Mouse (Mus musculus): ENCODE data around the gene Trio. TPM values are rescaled to one million over a fixed set of nuclear protein-coding genes. Genes with fewer than 3 reads are reported as not detected.

Gene Trio
- polyA plus RNA-seq, 1 experiment from 2014 or later, result 37.5 TPM

- peaks cover 39% of the 10 kb centered on the region for H3K36me3 ChIP-seq (ENCODE audit: control insufficient read depth, insufficient read depth, low read length)
- no peaks in the 10 kb centered on the region for H3K9me3 ChIP-seq (replicated peaks; ENCODE audit: control insufficient read depth, low read length, poor library complexity, severe bottlenecking)
- H3K9ac ChIP-seq (ENCODE audit: low read depth, low read length), result no peak overlapping the region
- H3K4me2 ChIP-seq (ENCODE audit: low read length), result no peak overlapping the region
- no peaks in the 10 kb centered on the region for H3K4me1 ChIP-seq (ENCODE audit: control insufficient read depth, insufficient read depth, low read length)
- ATAC-seq, result no peak
- no peaks in the 10 kb centered on the region for H3K27me3 ChIP-seq (ENCODE audit: control insufficient read depth, insufficient read depth, low read depth, low read length)
- WGBS, result 78% methylated on average over 10 of the region's 10 CpGs
- H3K27ac ChIP-seq (ENCODE audit: low read length), result no peak overlapping the region
- H3K4me3 ChIP-seq (ENCODE audit: low read depth, low read length), result no peak overlapping the region
These were observed 208.6 kb downstream of the Trio start for GRCm38 (mm10) chr15:27817096-27817495.

GRCm38 (mm10) chr15:27814677-27815391 is 210.8 kb downstream of the Trio start:
- H3K9ac ChIP-seq (ENCODE audit: low read depth, low read length), result no peak overlapping the region
- H3K4me1 ChIP-seq (ENCODE audit: control insufficient read depth, insufficient read depth, low read length), result peaks cover 8% of the 10 kb centered on the region; the same call in 1 of the 2 replicates
- ATAC-seq, result no peak
- H3K9me3 ChIP-seq (replicated peaks; ENCODE audit: control insufficient read depth, low read length, poor library complexity, severe bottlenecking), result no peaks in the 10 kb centered on the region
- WGBS, result 68% methylated on average over 6 of the region's 6 CpGs
- H3K4me2 ChIP-seq (ENCODE audit: low read length), result no peak overlapping the region
- H3K27me3 ChIP-seq (ENCODE audit: control insufficient read depth, insufficient read depth, low read depth, low read length), result no peaks in the 10 kb centered on the region
- no peak overlapping the region for H3K27ac ChIP-seq (ENCODE audit: low read length)
- peaks cover 39% of the 10 kb centered on the region for H3K36me3 ChIP-seq (ENCODE audit: control insufficient read depth, insufficient read depth, low read length)
- H3K4me3 ChIP-seq (ENCODE audit: low read depth, low read length), result no peak overlapping the region

GRCm38 (mm10) chr15:27810793-27811488 is 214.7 kb downstream of the Trio start:
- WGBS, result 33% methylated on average over 12 of the region's 12 CpGs
- Histone ChIP-seq H3K4me2 (ENCODE audit: low read length) (no peak overlapping the region), H3K36me3 (ENCODE audit: control insufficient read depth, insufficient read depth, low read length) (peaks cover 17% of the 10 kb centered on the region), H3K27me3 (ENCODE audit: control insufficient read depth, insufficient read depth, low read depth, low read length) (no peaks in the 10 kb centered on the region), H3K4me1 (ENCODE audit: control insufficient read depth, insufficient read depth, low read length) (peaks cover 8% of the 10 kb centered on the region; the same call in 1 of the 2 replicates), H3K27ac (ENCODE audit: low read length) (peak overlapping the region; percentile 61), H3K4me3 (ENCODE audit: low read depth, low read length) (no peak overlapping the region), H3K9ac (ENCODE audit: low read depth, low read length) (no peak overlapping the region), H3K9me3 (replicated peaks; ENCODE audit: control insufficient read depth, low read length, poor library complexity, severe bottlenecking) (no peaks in the 10 kb centered on the region)
- peak; percentile 83 for ATAC-seq

- 0 out of 2 replicates have a peak overlapping the region, but pooled peaks have one; percentile 11 for H3K27ac ChIP-seq (ENCODE audit: low read length)
- no peaks in the 10 kb centered on the region for H3K27me3 ChIP-seq (ENCODE audit: control insufficient read depth, insufficient read depth, low read depth, low read length)
- H3K9me3 ChIP-seq (replicated peaks; ENCODE audit: control insufficient read depth, low read length, poor library complexity, severe bottlenecking), result no peaks in the 10 kb centered on the region
- H3K36me3 ChIP-seq (ENCODE audit: control insufficient read depth, insufficient read depth, low read length), result peaks cover 18% of the 10 kb centered on the region
- H3K4me2 ChIP-seq (ENCODE audit: low read length), result no peak overlapping the region
- WGBS, result 69% methylated on average over 7 of the region's 7 CpGs
- H3K4me3 ChIP-seq (ENCODE audit: low read depth, low read length), result no peak overlapping the region
- peaks cover 8% of the 10 kb centered on the region; the same call in 1 of the 2 replicates for H3K4me1 ChIP-seq (ENCODE audit: control insufficient read depth, insufficient read depth, low read length)
- ATAC-seq, result no peak
- no peak overlapping the region for H3K9ac ChIP-seq (ENCODE audit: low read depth, low read length)
These were observed 215.4 kb downstream of the Trio start for GRCm38 (mm10) chr15:27810262-27810661.

GRCm38 (mm10) chr15:27808596-27809276 is 216.9 kb downstream of the Trio start:
- H3K9me3 ChIP-seq (replicated peaks; ENCODE audit: control insufficient read depth, low read length, poor library complexity, severe bottlenecking), result no peaks in the 10 kb centered on the region
- no peaks in the 10 kb centered on the region; the same call in 1 of the 2 replicates for H3K27me3 ChIP-seq (ENCODE audit: control insufficient read depth, insufficient read depth, low read depth, low read length)
- ATAC-seq, result peak; percentile 30; the same call in 1 of the 2 replicates
- WGBS, result 55% methylated on average over 5 of the region's 5 CpGs
- 0 out of 2 replicates have a peak overlapping the region, but pooled peaks have one; percentile 11 for H3K27ac ChIP-seq (ENCODE audit: low read length)
- peaks cover 8% of the 10 kb centered on the region; the same call in 1 of the 2 replicates for H3K4me1 ChIP-seq (ENCODE audit: control insufficient read depth, insufficient read depth, low read length)
- H3K4me2 ChIP-seq (ENCODE audit: low read length), result no peak overlapping the region
- no peak overlapping the region for H3K9ac ChIP-seq (ENCODE audit: low read depth, low read length)
- H3K4me3 ChIP-seq (ENCODE audit: low read depth, low read length), result no peak overlapping the region
- peaks cover 29% of the 10 kb centered on the region for H3K36me3 ChIP-seq (ENCODE audit: control insufficient read depth, insufficient read depth, low read length)

GRCm38 (mm10) chr15:27806219-27806618 is 219.4 kb downstream of the Trio start:
- Histone ChIP-seq H3K27me3 (ENCODE audit: control insufficient read depth, insufficient read depth, low read depth, low read length) (no peaks in the 10 kb centered on the region; the same call in 1 of the 2 replicates), H3K4me2 (ENCODE audit: low read length) (no peak overlapping the region), H3K4me3 (ENCODE audit: low read depth, low read length) (no peak overlapping the region), H3K9me3 (replicated peaks; ENCODE audit: control insufficient read depth, low read length, poor library complexity, severe bottlenecking) (no peaks in the 10 kb centered on the region), H3K9ac (ENCODE audit: low read depth, low read length) (no peak overlapping the region), H3K27ac (ENCODE audit: low read length) (no peak overlapping the region), H3K4me1 (ENCODE audit: control insufficient read depth, insufficient read depth, low read length) (peaks cover 8% of the 10 kb centered on the region; the same call in 1 of the 2 replicates), H3K36me3 (ENCODE audit: control insufficient read depth, insufficient read depth, low read length) (peaks cover 19% of the 10 kb centered on the region)
- no peak for ATAC-seq
- 78% methylated on average over 10 of the region's 10 CpGs for WGBS

GRCm38 (mm10) chr15:27805654-27806053 is 220.0 kb downstream of the Trio start:
- 95% methylated on average over 16 of the region's 16 CpGs for WGBS
- Histone ChIP-seq H3K4me2 (ENCODE audit: low read length) (no peak overlapping the region), H3K27me3 (ENCODE audit: control insufficient read depth, insufficient read depth, low read depth, low read length) (no peaks in the 10 kb centered on the region; the same call in 1 of the 2 replicates), H3K4me3 (ENCODE audit: low read depth, low read length) (no peak overlapping the region), H3K27ac (ENCODE audit: low read length) (no peak overlapping the region), H3K36me3 (ENCODE audit: control insufficient read depth, insufficient read depth, low read length) (peaks cover 19% of the 10 kb centered on the region), H3K9me3 (replicated peaks; ENCODE audit: control insufficient read depth, low read length, poor library complexity, severe bottlenecking) (no peaks in the 10 kb centered on the region), H3K4me1 (ENCODE audit: control insufficient read depth, insufficient read depth, low read length) (peaks cover 5% of the 10 kb centered on the region; the same call in 1 of the 2 replicates), H3K9ac (ENCODE audit: low read depth, low read length) (no peak overlapping the region)
- no peak for ATAC-seq

GRCm38 (mm10) chr15:27804447-27804846 is 221.2 kb downstream of the Trio start:
- 89% methylated on average over 14 of the region's 14 CpGs for WGBS
- H3K4me3 ChIP-seq (ENCODE audit: low read depth, low read length), result no peak overlapping the region
- no peaks in the 10 kb centered on the region; the same call in 1 of the 2 replicates for H3K27me3 ChIP-seq (ENCODE audit: control insufficient read depth, insufficient read depth, low read depth, low read length)
- H3K4me2 ChIP-seq (ENCODE audit: low read length), result no peak overlapping the region
- no peaks in the 10 kb centered on the region; the same call in 1 of the 2 replicates for H3K4me1 ChIP-seq (ENCODE audit: control insufficient read depth, insufficient read depth, low read length)
- no peaks in the 10 kb centered on the region for H3K9me3 ChIP-seq (replicated peaks; ENCODE audit: control insufficient read depth, low read length, poor library complexity, severe bottlenecking)
- H3K27ac ChIP-seq (ENCODE audit: low read length), result no peak overlapping the region
- H3K36me3 ChIP-seq (ENCODE audit: control insufficient read depth, insufficient read depth, low read length), result peaks cover 19% of the 10 kb centered on the region
- ATAC-seq, result no peak
- H3K9ac ChIP-seq (ENCODE audit: low read depth, low read length), result no peak overlapping the region
